Comparison of ENCODE assay signal across 31 mouse cellular contexts in the genomic region with DNA sequence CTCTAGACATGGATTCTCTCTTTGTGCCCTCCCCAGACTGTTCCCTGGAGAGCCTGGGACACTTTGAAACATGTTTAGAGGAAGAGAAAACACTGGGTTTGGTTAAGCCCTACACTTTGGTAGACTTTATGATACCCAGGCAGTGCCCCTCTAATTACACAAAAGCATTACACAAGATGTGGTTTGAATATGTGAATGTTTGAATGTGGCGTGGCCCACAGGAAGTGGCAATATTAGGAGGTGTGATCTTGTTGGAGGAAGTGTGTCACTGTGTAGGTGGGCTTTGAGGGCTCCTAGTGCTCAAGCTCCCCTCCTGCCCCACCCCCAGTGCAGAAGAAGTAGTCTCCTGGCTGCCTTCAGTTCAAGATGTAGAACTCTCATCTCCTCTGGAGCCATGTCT. TPM values are rescaled to one million over a fixed set of nuclear protein-coding genes. Genes with fewer than 3 reads are reported as not detected.
DNase-seq lines count a peak whose midpoint lies in the region; ATAC-seq and TF ChIP-seq lines count a peak whose summit lies in the region.
"Had no signal": no experiment of that assay in that cellular context is flagged by ENCODE, and none has a peak within 500 bp of the region (broad histone marks: within the 10 kb centered on the region; RNA-seq: fewer than 3 reads in every experiment).

No protein-coding gene starts in this region.

- no peak overlapping the region for H3K9ac ChIP-seq in liver, embryonic 16.5 days (ENCODE audit: low read depth, low read length)
- H3K9ac ChIP-seq in liver, postnatal 0 days (replicated peaks): no peak overlapping the region
- H3K9ac ChIP-seq: embryonic facial prominence, embryonic 12.5 days; forebrain, embryonic 15.5 days; heart, embryonic 12.5 days; liver, embryonic 12.5 days; neural tube, embryonic 13.5 days; stomach, embryonic 15.5 days had no signal

- no peak for DNase-seq in liver, postnatal 0 days
- no peak for DNase-seq in forebrain, embryonic 10.5 days (ENCODE audit: extremely low spot score, low spot score)
- no peak for DNase-seq in layer of hippocampus, adult 18-20 months (ENCODE audit: low spot score in 2 of 2)
- no peak for DNase-seq in heart, postnatal 10 days
- DNase-seq: adrenal gland, adult 8-10 months; cerebellum, adult 9-10 months; cerebellum, postnatal 36 days; embryo, embryonic 11 days; gastrocnemius, adult 2 months; gastrocnemius, postnatal 36 days; heart, adult 2 months; kidney, adult 11 months; kidney, postnatal 36 days; left cerebral cortex, postnatal 4 days; lung, adult 2 months; lung, postnatal 10 days had no signal

- no peak for TF ChIP-seq CTCF in liver, postnatal 0 days (IDR thresholded peaks at IDR 0.05; ENCODE audit: low read depth)
- TF ChIP-seq CTCF in bone marrow, adult 2 months (IDR thresholded peaks at IDR 0.05; ENCODE audit: control insufficient read depth, insufficient read depth, low read length): no peak

- H3K36me3 ChIP-seq in liver, embryonic 16.5 days (ENCODE audit: control insufficient read depth, insufficient read depth): no peaks in the 10 kb centered on the region
- no peaks in the 10 kb centered on the region for H3K36me3 ChIP-seq in liver, postnatal 0 days (replicated peaks; ENCODE audit: insufficient read depth, low read length)
- H3K36me3 ChIP-seq in forebrain, embryonic 10.5 days (replicated peaks): no peaks in the 10 kb centered on the region
- H3K36me3 ChIP-seq: embryonic facial prominence, embryonic 12.5 days; forebrain, embryonic 15.5 days; heart, embryonic 12.5 days; hindbrain, embryonic 10.5 days; liver, embryonic 12.5 days; neural tube, embryonic 13.5 days; stomach, embryonic 15.5 days had no signal

- TF ChIP-seq EP300 in liver, postnatal 0 days (IDR thresholded peaks at IDR 0.05; ENCODE audit: low read depth): no peak

- TF ChIP-seq POLR2A in bone marrow, adult 2 months (IDR thresholded peaks at IDR 0.05; ENCODE audit: borderline replicate concordance, control insufficient read depth, low read depth, low read length): no peak

- no peaks in the 10 kb centered on the region for H3K27me3 ChIP-seq in liver, embryonic 16.5 days (ENCODE audit: control insufficient read depth, insufficient read depth, low read depth, low read length)
- no peaks in the 10 kb centered on the region for H3K27me3 ChIP-seq in liver, postnatal 0 days (ENCODE audit: insufficient read depth, low read length)
- H3K27me3 ChIP-seq in forebrain, embryonic 10.5 days (ENCODE audit: poor library complexity, severe bottlenecking): peaks cover 4% of the 10 kb centered on the region
- H3K27me3 ChIP-seq: embryonic facial prominence, embryonic 12.5 days; forebrain, embryonic 15.5 days; heart, embryonic 12.5 days; neural tube, embryonic 13.5 days; stomach, embryonic 15.5 days had no signal

- no peaks in the 10 kb centered on the region for H3K9me3 ChIP-seq in liver, embryonic 16.5 days (replicated peaks; ENCODE audit: control insufficient read depth, low read length)
- H3K9me3 ChIP-seq in liver, postnatal 0 days (ENCODE audit: low read length): no peaks in the 10 kb centered on the region
- H3K9me3 ChIP-seq in forebrain, embryonic 10.5 days: 0 out of 2 replicates have a peak, but pooled peaks cover 4% of the 10 kb centered on the region
- H3K9me3 ChIP-seq: embryonic facial prominence, embryonic 12.5 days; forebrain, embryonic 15.5 days; liver, embryonic 12.5 days; neural tube, embryonic 13.5 days; stomach, embryonic 15.5 days had no signal

- 0 out of 2 replicates have a peak overlapping the region, but pooled peaks have one; percentile 1 for H3K27ac ChIP-seq in liver, embryonic 16.5 days (ENCODE audit: low read length)
- H3K27ac ChIP-seq in liver, postnatal 0 days (ENCODE audit: low read depth): no peak overlapping the region
- peak overlapping the region; percentile 79 for H3K27ac ChIP-seq in bone marrow, adult 2 months (ENCODE audit: control insufficient read depth, insufficient read depth, low read depth, low read length, poor library complexity)
- H3K27ac ChIP-seq in forebrain, embryonic 10.5 days: no peak overlapping the region
- H3K27ac ChIP-seq: embryonic facial prominence, embryonic 12.5 days; forebrain, embryonic 15.5 days; gastrocnemius, adult 2 months; heart, adult 2 months; hindbrain, embryonic 10.5 days; hindbrain, postnatal 0 days; liver, embryonic 12.5 days; macrophage; neural tube, embryonic 13.5 days; stomach, embryonic 15.5 days had no signal

- H3K4me3 ChIP-seq in liver, embryonic 16.5 days (ENCODE audit: low read depth, low read length): no peak overlapping the region
- H3K4me3 ChIP-seq in liver, postnatal 0 days (ENCODE audit: low read depth, low read length): no peak overlapping the region
- peak overlapping the region; percentile 34 for H3K4me3 ChIP-seq in bone marrow, adult 2 months (replicated peaks; ENCODE audit: control insufficient read depth, low read depth, low read length)
- H3K4me3 ChIP-seq in forebrain, embryonic 10.5 days: no peak overlapping the region
- H3K4me3 ChIP-seq: embryonic facial prominence, embryonic 12.5 days; forebrain, embryonic 15.5 days; gastrocnemius, adult 2 months; heart, adult 2 months; heart, embryonic 12.5 days; hindbrain, embryonic 10.5 days; liver, embryonic 12.5 days; myocyte; neural tube, embryonic 13.5 days; stomach, embryonic 15.5 days had no signal

- no peaks in the 10 kb centered on the region; the same call in 1 of the 2 replicates for H3K4me1 ChIP-seq in liver, embryonic 16.5 days (ENCODE audit: control insufficient read depth, low read depth, low read length)
- H3K4me1 ChIP-seq in liver, postnatal 0 days (ENCODE audit: insufficient read depth): no peaks in the 10 kb centered on the region
- H3K4me1 ChIP-seq in bone marrow, adult 2 months (ENCODE audit: control insufficient read depth, insufficient read depth, low read length): peaks cover 7% of the 10 kb centered on the region
- peaks cover 20% of the 10 kb centered on the region for H3K4me1 ChIP-seq in forebrain, embryonic 10.5 days
- H3K4me1 ChIP-seq: heart, embryonic 12.5 days; liver, embryonic 12.5 days; stomach, embryonic 15.5 days had no signal

- 45% methylated on average over 1 of the region's 1 CpGs for WGBS in liver, embryonic 16.5 days (ENCODE audit: insufficient replicate concordance)
- WGBS in liver, postnatal 0 days (ENCODE audit: insufficient replicate concordance): 65% methylated on average over 1 of the region's 1 CpGs
- 6% methylated on average over 1 of the region's 1 CpGs for WGBS in bone marrow, adult 2 months
- 97% methylated on average over 1 of the region's 1 CpGs for WGBS in forebrain, embryonic 10.5 days

- no peak overlapping the region for H3K4me2 ChIP-seq in liver, embryonic 16.5 days (ENCODE audit: low read depth, low read length)
- no peak overlapping the region for H3K4me2 ChIP-seq in liver, postnatal 0 days (ENCODE audit: low read depth, low read length)
- H3K4me2 ChIP-seq: embryonic facial prominence, embryonic 12.5 days; forebrain, embryonic 15.5 days; heart, embryonic 12.5 days; liver, embryonic 12.5 days; midbrain, embryonic 11.5 days; neural tube, embryonic 13.5 days; stomach, embryonic 15.5 days had no signal

- ATAC-seq in liver, embryonic 16.5 days (ENCODE audit: low read depth): no peak
- ATAC-seq in liver, postnatal 0 days: no peak
- peak; percentile 61 for ATAC-seq in megakaryocyte, adult 5-6 weeks (ENCODE audit: poor library complexity, severe bottlenecking)
- ATAC-seq: forebrain, embryonic 15.5 days; hindbrain, postnatal 0 days; liver, embryonic 12.5 days; midbrain, embryonic 16.5 days had no signal

- intact Hi-C loops in heart, postnatal 10 days (cut with DNase I): no loop called here

RNA-seq across cellular contexts. Expression of a gene that starts 4.2 kb away (rescaled TPM):
- polyA plus RNA-seq in liver, embryonic 16.5 days (2015; fragmentation: Nextera tagmentation; extraction: Ambion mirVana): 4.6 and 6.3 TPM in 2 replicates
- 4.9 and 5.3 TPM in 2 replicates for polyA plus RNA-seq in liver, postnatal 0 days (2015; fragmentation: Nextera tagmentation; extraction: Ambion mirVana)
- polyA plus RNA-seq in bone marrow, adult 2 months (2011; ENCODE audit: insufficient read depth, insufficient read length, low replicate concordance, missing spikeins): 7.1 and 14.5 TPM in 2 replicates
- 36.0 and 37.4 TPM in 2 replicates for total RNA-seq in megakaryocyte, adult 5-6 weeks (2015)
- 33.6 and 38.6 TPM in 2 replicates for total RNA-seq in megakaryocyte, adult 5-6 weeks (2017)
- polyA plus RNA-seq in forebrain, embryonic 10.5 days (2016; fragmentation: Nextera tagmentation; extraction: Ambion mirVana): 21.5 and 23.8 TPM in 2 replicates
- 10 to 100 TPM; 18.7 to 23.6 TPM for total RNA-seq in layer of hippocampus, adult 18-20 months (2021)
- total RNA-seq in heart, postnatal 10 days (2021): 10 to 100 TPM; 15.6 to 17.0 TPM

Comparison
In these comparisons a context has a peak if more than half of its experiments do, and no peak if none do; other contexts are left out.
1. H3K27ac ChIP-seq: peak in liver, embryonic 16.5 days (single experiment) and bone marrow, adult 2 months (single experiment); none in liver, postnatal 0 days (single experiment) and forebrain, embryonic 10.5 days (single experiment).